Mouse (Mus musculus) c-Kit-negative CD71-positive TER-119-positive erythroid progenitor cells, embryonic 14.5 days (primary cell): ENCODE measurements around the gene Tmc7.

Experiments used
- DNase-seq: peaks from one replicate; pipeline ENCODE4 v3.0.0-alpha.2; 2013; ENCODE audit warnings: low read depth, low spot score

Tmc7 gene

DNA sequence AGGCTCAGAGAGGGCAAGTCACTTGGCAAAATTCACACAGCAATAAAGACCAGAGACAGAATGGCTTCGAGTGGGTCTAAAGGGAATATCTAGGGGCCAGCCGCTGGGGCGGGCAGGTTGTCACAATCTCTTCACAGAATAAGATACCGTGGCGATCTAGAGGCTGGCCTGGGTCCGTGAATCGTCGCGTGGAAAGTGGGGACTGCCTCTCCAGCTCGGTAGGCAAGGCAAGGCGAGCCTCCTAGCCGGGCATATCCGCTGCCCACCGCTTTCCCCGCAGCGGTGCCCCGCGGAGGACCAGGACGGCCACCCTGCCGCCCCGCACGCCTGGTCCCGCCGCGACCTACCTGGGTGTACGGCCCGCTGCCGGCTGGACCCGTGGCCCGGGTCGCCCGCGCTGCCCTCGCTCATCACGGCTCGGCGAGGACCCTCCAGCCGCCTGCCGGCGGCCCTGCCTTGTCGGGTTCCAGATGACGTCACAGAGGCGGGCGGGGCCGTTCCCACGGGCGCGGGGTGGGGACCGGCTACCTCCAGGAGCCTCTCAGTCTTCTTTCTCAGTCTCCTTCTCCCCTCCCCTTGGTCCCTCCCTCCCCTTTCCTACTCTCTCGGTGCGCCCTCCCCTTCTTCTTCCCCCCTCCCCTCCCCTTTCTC lies at the start of gene Tmc7:
Gene Tmc7 (minus strand): TSS at position 480 of the 651 bp plus-strand sequence.
- DNase-seq = no peak

DNA sequence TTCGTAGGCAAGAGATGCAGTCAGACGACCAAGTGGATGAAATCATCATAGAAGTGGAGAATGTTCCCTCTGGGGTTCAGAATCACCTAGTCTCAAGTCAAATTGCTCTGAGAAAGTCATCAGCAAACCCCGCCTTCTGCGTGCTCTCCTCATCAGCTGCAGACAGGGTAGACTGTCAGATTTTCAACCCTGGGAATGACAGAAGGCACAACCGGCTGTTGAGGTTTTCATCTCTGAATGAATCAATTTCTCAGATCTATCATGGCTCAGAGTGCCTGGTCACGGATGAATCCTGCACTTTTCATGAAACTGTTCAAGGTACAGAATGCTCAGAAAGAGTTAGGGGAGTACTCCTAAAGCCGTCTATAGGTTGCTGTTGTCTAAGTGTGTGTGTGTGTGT lies 49.4 kb upstream of the Tmc7 start:
- no peak for DNase-seq

DNA sequence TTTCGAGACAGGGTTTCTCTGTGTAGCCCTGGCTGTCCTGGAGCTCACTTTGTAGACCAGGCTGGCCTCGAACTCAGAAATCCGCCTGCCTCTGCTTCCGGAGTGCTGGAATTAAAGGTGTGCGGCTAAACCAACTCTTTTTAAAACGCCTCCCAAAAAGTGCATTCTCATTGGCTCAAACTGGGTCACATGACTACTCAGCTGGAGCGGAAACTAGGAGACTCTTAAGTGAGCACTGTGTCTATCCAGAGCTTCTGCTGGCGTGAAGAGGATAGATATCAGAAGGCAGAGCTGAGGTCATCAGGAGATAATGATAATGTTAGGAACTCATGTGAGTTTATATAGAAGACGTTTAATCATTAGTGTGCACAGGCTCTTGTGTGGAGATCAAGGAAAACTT lies 48.6 kb upstream of the Tmc7 start:
- no peak for DNase-seq

DNA sequence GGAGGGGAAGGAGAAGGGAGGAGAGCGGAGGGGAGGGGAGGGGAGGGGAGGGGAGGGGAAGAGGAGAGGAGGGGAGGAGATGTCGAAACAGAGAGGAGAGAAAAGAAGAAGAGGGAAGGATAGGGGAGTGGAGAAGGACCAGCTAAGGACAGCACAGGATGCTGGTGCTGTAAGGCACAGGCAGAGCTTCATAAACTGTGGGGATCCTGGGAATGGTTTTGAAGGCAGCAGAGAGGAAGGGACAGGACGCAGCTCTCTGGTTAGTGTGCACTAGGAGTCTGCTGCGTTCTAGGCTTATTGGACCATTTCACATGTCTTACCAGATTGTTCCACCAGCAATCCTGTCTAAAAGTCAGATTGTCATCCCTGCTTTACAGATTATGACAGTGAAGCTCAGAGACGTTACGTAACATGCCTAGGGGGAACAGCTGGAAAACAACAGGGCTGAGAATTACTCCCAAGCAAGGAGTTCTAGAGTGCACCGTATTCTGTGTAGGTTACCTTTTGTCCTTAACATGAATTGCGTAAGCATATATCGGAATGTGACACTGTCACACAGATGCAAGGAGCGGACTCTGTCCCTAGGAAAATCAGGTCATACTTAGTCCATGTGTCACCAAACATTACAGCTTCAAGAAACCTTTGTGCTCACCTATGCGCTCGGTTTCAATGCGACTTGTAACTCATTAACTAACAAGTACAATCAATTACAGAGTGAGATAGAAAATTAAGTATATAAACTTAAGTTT lies 43.2 kb upstream of the Tmc7 start:
- no peak for DNase-seq

DNA sequence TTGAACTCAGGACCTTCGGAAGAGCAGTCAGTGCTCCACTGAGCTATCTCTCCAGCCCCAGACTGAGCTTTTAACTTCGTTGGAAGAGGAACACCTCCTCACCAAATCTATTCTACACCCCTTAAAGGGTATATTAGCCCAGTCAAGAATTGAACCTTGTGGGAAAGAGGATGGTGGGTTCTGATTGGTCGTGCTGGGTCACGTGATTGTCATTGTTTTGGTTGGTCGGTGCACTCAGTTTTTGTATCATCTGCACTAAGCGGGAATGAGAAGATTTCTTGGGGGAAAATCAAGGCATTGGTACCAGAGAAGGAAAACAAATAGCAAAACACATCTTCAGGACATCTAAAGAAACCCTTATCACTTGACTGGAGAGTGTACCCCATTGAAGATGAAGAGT lies 36.6 kb upstream of the Tmc7 start:
- DNase-seq = no peak

DNA sequence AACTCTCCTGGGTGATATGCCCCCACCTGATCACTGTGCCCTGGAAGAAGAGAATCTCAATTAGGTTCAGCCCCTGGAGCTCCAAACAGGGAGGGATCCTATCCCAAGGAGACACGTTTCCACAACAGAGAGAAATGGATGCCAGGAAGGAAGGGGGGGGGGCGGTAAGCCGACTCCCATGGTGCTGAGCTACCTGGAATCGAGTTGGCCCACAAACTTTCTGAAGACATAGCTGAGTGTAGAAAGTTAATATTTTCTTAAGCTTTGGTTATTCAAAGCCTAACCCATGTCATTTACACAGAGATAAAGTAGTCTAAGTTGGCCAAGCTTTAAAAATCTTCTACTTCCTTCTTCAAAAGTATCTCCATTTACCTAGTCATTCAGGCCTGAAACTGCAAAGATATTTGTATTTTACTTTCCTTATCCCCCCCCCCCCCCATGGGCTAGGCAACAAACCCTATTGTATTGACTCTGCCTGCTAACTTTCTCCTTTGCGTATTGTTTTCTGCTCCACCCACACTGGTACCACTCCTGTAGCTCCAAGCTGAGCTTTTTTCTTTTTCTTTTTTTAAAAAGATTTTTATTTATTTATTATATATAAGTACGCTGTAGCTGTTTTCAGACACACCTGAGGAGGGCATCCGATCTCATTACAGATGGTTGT lies 35.8 kb upstream of the Tmc7 start:
- DNase-seq = no peak

DNA sequence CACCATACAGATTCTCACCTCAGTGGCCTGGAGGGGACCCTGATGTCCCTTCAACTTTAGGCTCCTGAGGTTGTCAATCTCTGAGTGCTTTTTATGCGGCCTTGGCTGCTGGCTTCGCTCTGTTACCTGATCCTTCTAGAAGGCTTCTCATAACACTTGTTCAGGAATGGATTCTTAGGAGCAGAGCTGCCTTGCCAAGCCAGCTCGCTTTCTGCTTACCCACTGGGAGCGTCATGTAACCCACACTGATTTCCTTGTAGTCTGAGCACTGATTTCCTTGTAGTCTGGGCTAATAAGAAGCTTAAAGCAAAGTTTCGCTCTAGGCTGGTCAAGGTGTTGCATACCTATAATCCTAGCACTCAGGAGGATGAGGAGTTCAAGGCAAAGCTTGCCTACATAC lies 33.6 kb upstream of the Tmc7 start:
- DNase-seq = no peak

DNA sequence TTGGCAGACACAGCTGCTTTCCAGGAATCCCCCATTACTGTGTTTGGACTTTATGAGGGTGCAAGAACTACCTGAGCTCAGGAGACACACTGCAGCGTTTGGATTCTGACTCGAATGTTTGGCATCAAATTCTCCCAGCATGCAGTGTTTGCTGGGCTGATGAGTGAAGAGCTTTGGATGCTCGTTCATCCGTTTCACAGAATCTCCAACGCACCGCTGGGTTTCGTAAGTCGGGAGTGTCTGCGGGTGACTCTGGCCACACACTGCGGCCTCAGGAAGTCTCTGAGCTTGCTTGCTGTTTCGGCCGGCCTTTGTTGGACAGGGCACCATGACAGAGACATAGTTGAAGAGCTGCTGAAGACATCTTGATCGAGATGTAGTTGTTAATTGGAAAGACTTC lies 29.5 kb upstream of the Tmc7 start:
- DNase-seq = no peak

DNA sequence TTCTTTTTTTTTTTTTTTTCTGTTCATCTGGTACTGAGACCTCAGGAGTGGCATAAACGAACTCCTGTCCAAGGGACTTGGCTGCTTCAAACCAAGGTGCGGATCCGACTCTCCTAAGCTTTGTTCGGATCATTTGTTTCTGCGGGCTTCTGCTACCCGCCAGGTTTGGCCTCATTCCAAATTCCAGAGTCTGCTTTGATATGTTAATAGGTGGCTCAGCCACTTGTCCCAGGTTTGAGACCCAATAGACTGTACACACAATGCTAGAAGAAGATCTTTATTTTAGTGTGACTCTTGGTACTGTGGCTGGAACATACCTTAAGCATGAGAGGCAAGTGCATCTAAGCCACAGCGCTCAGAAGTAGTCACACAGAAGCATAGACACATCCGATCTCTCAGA lies 27.4 kb upstream of the Tmc7 start:
- no peak for DNase-seq

DNA sequence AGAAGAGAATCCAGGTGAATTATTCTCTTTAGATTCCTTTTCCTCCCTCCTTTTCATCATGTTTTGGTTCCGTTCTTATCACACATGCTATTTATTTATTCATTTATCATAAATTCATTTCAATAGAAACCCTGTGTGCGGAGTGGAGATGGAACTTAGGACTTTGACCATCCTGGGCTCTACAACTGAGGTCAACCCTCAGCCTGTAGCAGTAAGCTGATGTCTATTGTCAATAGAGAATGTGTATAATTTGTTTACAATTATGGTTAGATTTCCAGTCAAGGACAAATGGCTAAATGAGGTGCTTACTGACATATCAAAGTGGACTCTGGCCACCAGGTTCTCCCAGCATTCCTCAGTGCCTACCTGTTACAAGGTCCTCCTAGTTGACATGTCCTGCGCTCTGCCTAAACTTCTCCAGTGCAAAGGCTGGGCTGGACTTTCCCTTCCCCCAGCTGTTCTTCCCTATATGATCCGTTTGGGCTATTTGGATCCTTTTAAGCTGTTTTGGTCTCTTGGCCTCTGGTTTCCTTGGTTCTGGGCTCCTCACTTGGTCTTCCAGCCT lies 26.7 kb upstream of the Tmc7 start:
- DNase-seq = no peak

DNA sequence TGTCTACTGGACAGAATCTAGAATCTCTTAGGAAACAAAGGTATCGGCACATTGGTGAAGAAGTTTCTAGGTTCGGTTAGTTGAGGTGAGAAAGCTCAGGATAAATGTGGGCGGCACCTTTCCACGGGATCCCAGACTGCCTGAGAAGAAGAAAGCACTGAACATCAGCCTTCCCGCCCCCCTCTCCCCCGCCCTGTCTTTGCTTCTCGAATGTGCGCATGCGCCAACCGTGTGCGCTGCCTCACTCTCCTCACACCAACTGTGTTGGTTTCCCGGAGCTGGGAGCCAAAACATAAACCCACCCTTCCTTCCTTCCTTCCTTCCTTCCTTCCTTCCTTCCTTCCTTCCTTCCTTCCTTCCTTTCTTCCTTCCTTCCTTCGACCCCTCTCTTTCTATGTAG lies 26.2 kb upstream of the Tmc7 start:
- DNase-seq = no peak

DNA sequence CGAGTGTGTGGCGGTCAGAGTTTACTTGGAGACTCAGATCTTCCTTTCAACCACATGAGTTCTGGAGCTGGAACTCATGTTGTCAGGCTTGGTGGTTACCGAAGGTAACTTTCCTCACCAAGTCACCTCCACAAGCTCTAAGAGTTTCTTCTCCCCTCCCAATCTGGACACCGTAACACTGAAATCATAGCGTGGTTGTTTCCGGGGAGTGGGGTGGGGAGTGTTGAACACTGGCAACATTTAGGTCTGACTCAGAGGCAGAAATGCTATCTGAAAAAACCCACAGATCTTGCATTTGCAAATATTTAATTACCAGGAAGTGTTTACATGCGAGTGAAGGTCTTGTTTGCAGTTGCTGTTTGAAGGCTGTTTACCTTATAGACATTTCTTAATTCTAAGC lies 25.3 kb upstream of the Tmc7 start:
- no peak for DNase-seq

DNA sequence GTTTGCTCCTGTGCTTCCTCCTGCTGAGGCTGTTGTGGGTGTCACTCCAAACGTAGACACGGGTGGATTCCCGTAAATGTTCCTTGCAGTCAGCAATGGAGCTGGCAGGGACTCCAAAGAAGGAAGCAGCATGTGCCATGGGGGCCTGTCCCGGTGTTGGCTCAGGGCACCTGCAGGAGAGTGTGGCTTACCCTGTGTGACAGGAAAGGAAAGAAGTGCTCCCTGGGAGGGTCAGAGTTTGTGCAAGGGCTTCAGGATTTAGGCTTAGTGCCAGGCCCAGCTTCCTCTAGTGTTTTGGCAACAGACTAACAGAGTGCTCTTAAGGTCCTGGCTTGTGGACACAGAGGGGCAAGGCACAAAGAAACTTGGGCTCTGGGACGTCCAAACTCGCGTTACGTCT lies 20.3 kb upstream of the Tmc7 start:
- DNase-seq = no peak

DNA sequence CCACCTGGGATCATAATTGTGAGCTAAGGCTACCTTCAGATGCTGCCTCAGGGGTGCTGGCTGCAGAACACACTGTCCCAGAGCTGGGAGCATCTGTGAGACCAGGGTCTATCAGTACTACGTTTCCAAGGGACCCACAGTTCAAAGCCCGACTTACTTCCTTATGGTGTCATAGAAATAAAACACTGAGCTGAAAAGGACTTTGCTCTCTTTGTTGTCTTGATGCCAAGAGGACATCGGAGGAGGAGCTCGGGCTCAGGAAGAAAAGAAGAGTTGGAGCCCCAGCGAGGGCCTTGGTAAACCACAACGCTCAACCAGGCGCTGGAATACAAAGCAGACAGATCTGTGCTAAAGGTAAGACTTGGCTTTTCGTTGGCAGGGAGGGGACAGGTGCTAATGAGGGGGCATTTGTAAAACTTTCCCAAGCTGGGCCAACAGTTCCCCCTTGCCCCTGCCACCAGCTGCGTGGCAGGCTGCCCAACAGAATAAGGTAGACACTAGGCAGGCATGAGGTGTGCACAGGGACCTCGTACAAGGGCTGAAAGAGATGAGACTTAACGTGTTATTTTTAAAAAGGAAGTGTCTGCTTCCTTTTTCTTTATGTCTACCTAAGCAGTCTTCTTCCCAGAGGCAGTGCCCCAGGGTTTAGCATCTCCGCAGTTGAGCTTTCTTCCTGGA lies 15.6 kb upstream of the Tmc7 start:
- DNase-seq = no peak

DNA sequence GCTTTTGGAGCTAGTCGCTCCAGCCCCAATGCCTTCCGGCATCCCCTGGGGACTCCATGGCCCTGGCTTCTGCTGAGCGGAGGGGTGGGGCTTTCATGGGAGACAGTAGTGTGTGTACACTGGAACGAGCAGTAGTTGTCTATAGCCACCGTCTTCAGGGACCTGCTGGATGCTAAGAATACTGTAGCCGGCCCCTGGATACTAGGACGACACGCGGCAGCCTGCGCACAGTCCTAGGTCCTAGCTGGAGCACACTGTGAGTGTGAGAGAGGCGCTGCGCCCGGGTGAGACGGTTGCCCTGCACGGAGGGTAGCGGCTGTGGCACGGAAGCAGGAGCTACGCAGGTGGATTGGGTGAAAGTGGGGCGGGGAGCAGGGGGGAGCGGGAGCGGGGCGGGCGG lies 12.7 kb upstream of the Tmc7 start, which contains the start of gene Tmc5:
Gene Tmc5 (plus strand): TSS at position 97 of the 400 bp plus-strand sequence.
- no peak for DNase-seq

DNA sequence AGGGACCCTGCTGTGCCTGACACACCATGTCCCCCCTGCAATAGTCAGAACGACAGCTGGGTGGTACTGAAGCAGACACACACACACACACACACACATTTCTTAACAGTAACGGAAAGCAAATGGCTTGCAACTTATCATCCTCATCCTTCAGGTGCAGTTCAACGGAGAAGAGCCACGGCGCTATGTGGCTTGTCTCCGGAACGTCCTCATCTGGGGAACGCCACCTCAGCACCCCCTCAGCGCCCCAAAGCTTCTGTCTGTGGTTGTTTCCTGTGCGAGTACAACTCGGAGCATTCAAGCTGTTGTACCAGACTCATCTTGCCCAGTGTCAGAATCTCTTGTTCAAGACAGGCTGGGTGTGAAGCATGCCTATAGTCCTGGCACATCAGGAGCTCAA lies 11.7 kb upstream of the Tmc7 start:
- no peak for DNase-seq

DNA sequence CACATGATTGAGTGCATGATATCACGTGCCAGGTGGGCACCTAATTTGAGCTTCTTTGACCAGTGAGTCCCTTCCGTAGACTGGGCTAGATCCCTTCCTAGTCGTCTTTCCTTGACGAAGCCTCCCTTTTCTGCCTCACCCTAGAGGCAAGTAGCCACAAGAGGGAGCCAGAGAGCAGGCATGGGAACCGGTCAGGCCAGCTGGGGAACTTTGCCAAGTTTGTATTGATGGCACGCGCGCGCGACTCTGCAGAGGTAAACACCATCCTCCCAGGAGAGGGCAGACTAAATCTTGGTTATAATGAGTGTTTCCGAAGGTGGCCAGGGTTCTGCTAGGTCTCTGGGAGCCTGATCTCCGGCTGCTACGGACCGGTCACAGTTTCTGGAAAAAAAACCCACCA lies 10.7 kb upstream of the Tmc7 start:
- DNase-seq = peak; percentile 36

DNA sequence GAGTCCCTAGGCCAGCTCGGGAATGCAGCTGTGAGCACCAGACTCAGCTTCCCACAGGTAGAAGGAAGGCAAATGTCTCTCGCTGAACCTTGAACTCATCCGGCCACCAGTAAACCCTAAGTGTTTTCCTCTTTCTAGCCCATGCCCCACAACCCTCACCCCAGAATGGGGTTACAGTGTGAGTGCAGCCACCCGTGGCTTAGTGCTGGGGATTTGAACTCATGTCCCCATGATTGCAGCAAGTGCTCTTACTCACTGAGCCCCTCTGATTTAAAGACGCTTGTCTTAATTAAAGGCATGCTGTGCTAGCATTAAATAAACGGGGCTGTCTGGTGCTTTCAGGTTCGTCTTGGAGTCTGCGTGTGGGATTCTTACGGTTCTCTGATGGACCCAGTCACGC lies 10.1 kb upstream of the Tmc7 start:
- no peak for DNase-seq

DNA sequence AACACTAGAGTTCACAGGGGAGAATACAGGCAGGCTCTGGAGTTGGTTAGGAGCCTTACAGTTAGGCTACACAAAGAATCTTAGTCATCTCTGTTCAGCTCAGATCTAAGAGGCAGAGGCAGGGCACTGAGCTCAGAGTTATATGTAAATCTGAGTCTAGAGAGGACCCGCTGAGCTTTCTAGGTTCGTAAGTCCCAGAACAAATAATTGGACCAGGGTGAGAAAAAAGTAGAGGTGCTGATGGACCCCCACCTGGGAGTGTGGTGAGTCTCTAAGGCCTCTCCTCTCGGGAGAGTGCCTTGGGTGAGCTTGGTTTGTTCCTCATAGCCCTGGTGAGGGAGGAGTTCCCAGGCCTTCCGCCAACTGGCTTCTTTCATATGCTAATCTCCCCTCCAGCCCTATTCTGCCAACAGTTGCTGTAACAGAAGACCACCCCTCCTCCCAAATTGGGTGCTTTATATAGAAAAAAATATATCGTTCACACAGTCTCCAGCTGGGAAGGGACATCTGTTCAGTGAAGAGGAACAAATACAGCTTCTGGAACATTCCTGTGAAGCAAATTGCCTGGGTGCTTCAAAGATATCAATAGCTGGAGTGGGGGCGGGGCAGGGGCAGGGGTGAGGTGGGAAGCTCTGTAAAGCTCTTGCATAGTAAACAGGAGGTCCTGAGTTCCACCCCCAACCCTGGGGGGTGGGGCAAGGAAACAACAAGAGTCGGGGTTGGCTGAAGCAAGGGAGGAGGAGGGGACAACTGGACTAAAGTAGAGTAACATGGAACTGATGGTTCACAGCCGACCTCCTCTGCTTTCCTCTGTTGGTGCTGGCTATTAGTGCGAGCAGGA lies 9.3 kb upstream of the Tmc7 start:
- DNase-seq = no peak

DNA sequence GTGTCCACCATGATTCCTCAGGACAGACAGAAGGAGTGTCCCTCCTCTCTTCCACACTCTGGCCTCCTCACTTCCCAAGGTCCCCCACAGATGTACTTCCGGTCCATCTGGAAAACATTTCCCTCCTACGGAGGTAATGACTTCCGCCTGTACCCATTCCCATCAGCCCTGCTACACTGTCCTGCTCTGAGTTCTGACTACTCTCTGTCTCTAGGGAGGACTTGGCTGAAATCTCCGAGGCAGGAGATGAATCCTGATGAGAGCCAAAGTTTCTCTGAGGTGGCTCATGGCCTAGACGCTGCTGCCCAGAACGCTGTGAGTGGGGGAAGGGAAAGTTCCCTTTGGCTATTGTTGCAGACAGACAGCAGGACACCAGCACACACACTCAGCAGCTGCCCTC lies 7.6 kb upstream of the Tmc7 start:
- DNase-seq = no peak

DNA sequence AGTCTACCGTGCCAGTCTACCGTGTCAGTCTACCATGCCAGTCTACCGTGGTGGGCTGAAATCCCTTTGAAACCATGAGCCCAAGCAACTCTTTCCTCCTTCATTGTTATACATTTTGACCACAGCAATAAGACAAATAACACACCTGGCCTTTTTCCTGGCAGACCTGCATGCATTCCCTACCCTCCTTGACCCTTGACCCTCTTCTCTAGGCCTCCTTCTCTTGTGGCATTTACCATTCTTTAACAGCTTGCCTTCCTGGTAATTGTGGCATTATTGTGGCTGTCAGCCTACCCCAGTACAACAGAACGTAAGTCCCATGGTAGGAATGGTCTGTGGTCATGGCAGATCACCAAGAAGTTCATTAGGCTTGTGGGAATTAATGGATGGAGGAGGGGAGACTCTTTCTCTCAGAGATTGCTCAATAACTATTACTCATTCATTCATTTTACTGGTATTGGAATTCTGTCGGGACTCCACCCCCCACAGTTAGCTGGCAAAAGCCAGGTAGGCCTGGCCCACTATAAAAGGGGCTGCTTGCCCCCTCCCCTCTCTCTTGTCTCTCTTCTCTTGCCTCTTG lies 6.3 kb upstream of the Tmc7 start:
- no peak for DNase-seq
